Mouse (Mus musculus) heart, adult 8-10 months (tissue): ENCODE results near the gene Mtpn. TPM values are rescaled to one million over a fixed set of nuclear protein-coding genes. Genes with fewer than 3 reads are reported as not detected.

Experiments
- microRNA-seq: library from miRNA; unstranded; fragments of <30 nt; microRNA quantifications from one replicate; pipeline ENCODE4 v1.2.0, GENCODE M21; 2022
- total RNA-seq, 4 experiments: library from RNA; stranded (reverse); gene quantifications; 2 replicates each; pipeline ENCODE4 v1.2.4; 2022

Gene Mtpn
- total RNA-seq, 4 experiments from 2014 or later: 35.9 to 50.1 (median 40.3) TPM

Small RNA genes lying within 50 kb of the gene (microRNA-seq; reads per million reads assigned to microRNA genes)
- not detected for gene Gm23053

Other genes starting within 250 kb of the Mtpn start
- gene Slc13a4, start 231.8 kb downstream of the Mtpn start, total RNA-seq: under 1 TPM in 2 of 4 experiments, not detected in 2; 0.14 to 0.37 TPM
- under 1 TPM; 0.44 to 0.62 (median 0.53) TPM for gene Fam180a, start 213.7 kb downstream of the Mtpn start, total RNA-seq